Mouse (Mus musculus) brain, embryonic 14.5 days (tissue): ENCODE measurements around the gene Pigm.

Experiments used
- CTCF ChIP-seq: fragments of 200-500 bp; IDR thresholded peaks from 2 replicates; pipeline ENCODE4 v1.5.1; 2012; ENCODE audit warnings: inconsistent platforms, mild to moderate bottlenecking, moderate library complexity, borderline replicate concordance; ENCODE audit not compliant: insufficient read depth, insufficient read length; ENCODE audit errors: extremely low read depth
- POLR2A ChIP-seq: fragments of 200-500 bp; IDR thresholded peaks from 2 replicates; pipeline ENCODE4 v1.6.1; 2012; ENCODE audit warnings: mild to moderate bottlenecking, inconsistent platforms, borderline replicate concordance; ENCODE audit not compliant: poor library complexity, insufficient read depth, insufficient read length, severe bottlenecking; ENCODE audit errors: extremely low read depth

GRCm38 (mm10) chr1:172409431-172409830, 33.1 kb downstream of the Pigm start:
- TF ChIP-seq CTCF (no peak), POLR2A (no peak)
